Mouse (Mus musculus): ENCODE measurements at regions not wholly inside any gene's neighbourhood (a gene's known extent, or its start where the extent isn't known, plus 50 kb on each side); places are given as distances from the start of the nearest gene placed in this dataset.

DNA sequence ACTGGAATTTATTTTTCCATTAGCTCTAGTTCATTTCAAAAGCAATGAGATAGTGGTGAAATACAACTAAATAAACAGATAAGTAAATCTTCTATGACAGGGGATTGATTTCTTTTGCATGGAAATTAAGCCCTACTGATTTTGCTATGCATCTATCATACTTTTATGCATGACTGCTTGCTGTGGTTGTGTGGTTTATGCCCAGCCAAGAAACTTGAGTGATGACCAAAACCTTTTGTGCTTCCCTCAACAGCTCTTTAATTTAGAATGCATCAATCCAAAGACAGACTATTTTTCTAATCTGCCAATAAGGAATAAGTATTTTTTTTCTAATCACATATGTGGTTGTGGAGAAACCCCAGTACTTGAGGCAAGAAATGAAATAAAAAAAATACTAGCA, 303.6 kb downstream of the Col12a1 start:
- TF ChIP-seq CTCF (IDR thresholded peaks at IDR 0.05; ENCODE audit: borderline replicate concordance, control insufficient read depth, extremely low read depth, insufficient read depth, low read length, poor library complexity) (no peak), POLR2A (IDR thresholded peaks at IDR 0.05; ENCODE audit: control insufficient read depth, extremely low read depth, insufficient read depth, low read length, poor library complexity) (no peak)
